Comparison of ENCODE assay signal across 25 mouse cellular contexts in genomic region chr7:137038311-137038945, GRCm38 (mm10).
DNase-seq lines count a peak whose midpoint lies in the region; ATAC-seq and TF ChIP-seq lines count a peak whose summit lies in the region.
"Had no signal": no experiment of that assay in that cellular context is flagged by ENCODE, and none has a peak within 500 bp of the region (broad histone marks: within the 10 kb centered on the region; RNA-seq: fewer than 3 reads in every experiment).

No protein-coding gene starts in this region.

- H3K27ac ChIP-seq in hindbrain, embryonic 10.5 days, result peak overlapping the region; percentile 67
- no peak overlapping the region for H3K27ac ChIP-seq in hindbrain, embryonic 11.5 days (ENCODE audit: low read depth, low read length)
- peak overlapping the region; percentile 49; the same call in 1 of the 2 replicates for H3K27ac ChIP-seq in hindbrain, embryonic 14.5 days
- H3K27ac ChIP-seq: embryonic facial prominence, embryonic 10.5 days; embryonic facial prominence, embryonic 15.5 days; forebrain, embryonic 12.5 days; limb, embryonic 13.5 days; stomach, embryonic 15.5 days had no signal

- H3K9ac ChIP-seq in hindbrain, embryonic 11.5 days (ENCODE audit: low read depth, low read length), result no peak overlapping the region
- no peak overlapping the region for H3K9ac ChIP-seq in hindbrain, embryonic 14.5 days
- H3K9ac ChIP-seq: embryonic facial prominence, embryonic 15.5 days; forebrain, embryonic 12.5 days; heart, embryonic 12.5 days; limb, embryonic 13.5 days; stomach, embryonic 15.5 days had no signal

- TF ChIP-seq CTCF in lung, adult 2 months (IDR thresholded peaks at IDR 0.05; ENCODE audit: insufficient read depth, low read length), result no peak
- no peak for TF ChIP-seq CTCF in brain, embryonic 14.5 days (IDR thresholded peaks at IDR 0.05; ENCODE audit: borderline replicate concordance, extremely low read depth, insufficient read depth, insufficient read length)

- H3K36me3 ChIP-seq in hindbrain, embryonic 10.5 days, result no peaks in the 10 kb centered on the region
- H3K36me3 ChIP-seq in hindbrain, embryonic 11.5 days (ENCODE audit: control insufficient read depth, insufficient read depth, low read length), result no peaks in the 10 kb centered on the region
- no peaks in the 10 kb centered on the region for H3K36me3 ChIP-seq in hindbrain, embryonic 14.5 days (replicated peaks; ENCODE audit: control insufficient read depth, insufficient read depth)
- H3K36me3 ChIP-seq: embryonic facial prominence, embryonic 10.5 days; embryonic facial prominence, embryonic 15.5 days; forebrain, embryonic 12.5 days; heart, embryonic 12.5 days; limb, embryonic 13.5 days; stomach, embryonic 15.5 days had no signal

- 0 out of 2 replicates have a peak, but pooled peaks cover 4% of the 10 kb centered on the region for H3K27me3 ChIP-seq in hindbrain, embryonic 10.5 days (ENCODE audit: insufficient read depth, poor library complexity, severe bottlenecking)
- H3K27me3 ChIP-seq in hindbrain, embryonic 11.5 days (ENCODE audit: control insufficient read depth, insufficient read depth, low read length), result no peaks in the 10 kb centered on the region
- no peaks in the 10 kb centered on the region for H3K27me3 ChIP-seq in hindbrain, embryonic 14.5 days (ENCODE audit: control insufficient read depth, insufficient read depth, low read length)
- H3K27me3 ChIP-seq: embryonic facial prominence, embryonic 15.5 days; heart, embryonic 12.5 days; stomach, embryonic 15.5 days had no signal

- no peak overlapping the region for H3K4me2 ChIP-seq in hindbrain, embryonic 11.5 days (replicated peaks; ENCODE audit: low read depth, low read length)
- H3K4me2 ChIP-seq in hindbrain, embryonic 14.5 days (replicated peaks), result no peak overlapping the region
- H3K4me2 ChIP-seq: embryonic facial prominence, embryonic 15.5 days; forebrain, embryonic 12.5 days; heart, embryonic 12.5 days; limb, embryonic 13.5 days; liver, embryonic 11.5 days; stomach, embryonic 15.5 days had no signal

- 0 out of 2 replicates have a peak, but pooled peaks cover 2% of the 10 kb centered on the region for H3K9me3 ChIP-seq in hindbrain, embryonic 10.5 days
- no peaks in the 10 kb centered on the region for H3K9me3 ChIP-seq in hindbrain, embryonic 11.5 days (ENCODE audit: control insufficient read depth, low read length)
- H3K9me3 ChIP-seq in hindbrain, embryonic 14.5 days (ENCODE audit: control insufficient read depth, low read length), result no peaks in the 10 kb centered on the region
- H3K9me3 ChIP-seq: embryonic facial prominence, embryonic 10.5 days; embryonic facial prominence, embryonic 15.5 days; forebrain, embryonic 12.5 days; heart, embryonic 12.5 days; stomach, embryonic 15.5 days had no signal

- TF ChIP-seq POLR2A in lung, adult 2 months (IDR thresholded peaks at IDR 0.05; ENCODE audit: borderline replicate concordance, extremely low read depth, low read depth, low read length), result no peak
- TF ChIP-seq POLR2A in brain, embryonic 14.5 days (IDR thresholded peaks at IDR 0.05; ENCODE audit: borderline replicate concordance, extremely low read depth, insufficient read depth, insufficient read length, poor library complexity, severe bottlenecking), result no peak

- ATAC-seq in hindbrain, embryonic 11.5 days (ENCODE audit: low FRiP score), result no peak
- ATAC-seq in hindbrain, embryonic 14.5 days (ENCODE audit: low FRiP score), result no peak
- ATAC-seq: inflammation-experienced regulatory T-cells, adult 6 months had no signal

- H3K4me1 ChIP-seq in hindbrain, embryonic 10.5 days (replicated peaks), result peaks cover 34% of the 10 kb centered on the region
- peaks cover 8% of the 10 kb centered on the region; the same call in 1 of the 2 replicates for H3K4me1 ChIP-seq in hindbrain, embryonic 11.5 days (replicated peaks; ENCODE audit: control insufficient read depth, insufficient read depth, low read length)
- no peaks in the 10 kb centered on the region for H3K4me1 ChIP-seq in lung, adult 2 months (ENCODE audit: control insufficient read depth, insufficient read depth, low read length)
- H3K4me1 ChIP-seq in hindbrain, embryonic 14.5 days (replicated peaks; ENCODE audit: control insufficient read depth, insufficient read depth, low read length), result peaks cover 19% of the 10 kb centered on the region

- no peak for DNase-seq in hindbrain, embryonic 10.5 days (ENCODE audit: low spot score)
- no peak for DNase-seq in hindbrain, embryonic 11.5 days (ENCODE audit: low spot score)
- DNase-seq in lung, postnatal 10 days, result peak; percentile 7
- no peak for DNase-seq in lung, adult 2 months
- DNase-seq in brain, embryonic 14.5 days (ENCODE audit: low read depth), result peak; percentile 36
- DNase-seq in hindbrain, embryonic 14.5 days (ENCODE audit: low spot score), result no peak
- DNase-seq in gastrocnemius, adult 8-10 months (ENCODE audit: low spot score in 2 of 2), result no peak
- DNase-seq in adrenal gland, adult 8-10 months, result no peak
- DNase-seq: adrenal gland, postnatal 36 days; B cell, adult 2 months; gastrocnemius, postnatal 14 days; heart, adult 18-20 months; heart, postnatal 4 days; kidney, adult 11 months; kidney, postnatal 14 days; layer of hippocampus, adult 9-11 months; right cerebral cortex, postnatal 25 days had no signal

- H3K4me3 ChIP-seq in hindbrain, embryonic 10.5 days, result no peak overlapping the region
- no peak overlapping the region for H3K4me3 ChIP-seq in hindbrain, embryonic 11.5 days (ENCODE audit: low read depth, low read length)
- H3K4me3 ChIP-seq in lung, adult 2 months (replicated peaks; ENCODE audit: extremely low read depth, low read depth, low read length), result no peak overlapping the region
- H3K4me3 ChIP-seq in hindbrain, embryonic 14.5 days (replicated peaks; ENCODE audit: low read length), result no peak overlapping the region
- H3K4me3 ChIP-seq: embryonic facial prominence, embryonic 10.5 days; embryonic facial prominence, embryonic 15.5 days; forebrain, embryonic 12.5 days; heart, embryonic 12.5 days; limb, embryonic 13.5 days; stomach, embryonic 15.5 days had no signal

- WGBS in hindbrain, embryonic 10.5 days, result 68% methylated on average over 10 of the region's 10 CpGs
- WGBS in hindbrain, embryonic 11.5 days, result 67% methylated on average over 10 of the region's 10 CpGs
- WGBS in lung, adult 2 months, result 45% methylated on average over 10 of the region's 10 CpGs
- 51% methylated on average over 10 of the region's 10 CpGs for WGBS in hindbrain, embryonic 14.5 days

Comparison
In these comparisons a context has a peak if more than half of its experiments do, and no peak if none do; other contexts are left out.
1. DNase-seq: peak in lung, postnatal 10 days (single experiment) and brain, embryonic 14.5 days (single experiment); none in hindbrain, embryonic 10.5 days (single experiment), hindbrain, embryonic 11.5 days (single experiment), lung, adult 2 months (single experiment), hindbrain, embryonic 14.5 days (single experiment), gastrocnemius, adult 8-10 months (0 of 2) and adrenal gland, adult 8-10 months (single experiment).